Mouse (Mus musculus) embryonic facial prominence, embryonic 10.5 days (tissue): ENCODE results near the gene Olfr820. TPM values are rescaled to one million over a fixed set of nuclear protein-coding genes. Genes with fewer than 3 reads are reported as not detected.

ENCODE experiments used
- polyA plus RNA-seq: library from polyadenylated mRNA; unstranded; fragments of >200 nt; fragmentation: Nextera tagmentation; extraction: Ambion mirVana; gene quantifications from 2 replicates; pipeline ENCODE4 v1.2.1, GENCODE M21; 2016

Gene Olfr820
- polyA plus RNA-seq, 1 experiment from 2014 or later = not detected

Other genes with a start within 250 kb of the Olfr820 start
- not detected in 2 replicates for gene Olfr808, start 247.1 kb upstream of the Olfr820 start, polyA plus RNA-seq
- not detected in 2 replicates for gene Olfr809, start 238.0 kb upstream of the Olfr820 start, polyA plus RNA-seq
- not detected in 2 replicates for gene Olfr810, start 217.7 kb upstream of the Olfr820 start, polyA plus RNA-seq
- gene Olfr811, start 208.2 kb upstream of the Olfr820 start, polyA plus RNA-seq = not detected in 2 replicates
- not detected in 2 replicates for gene Olfr812, start 166.5 kb upstream of the Olfr820 start, polyA plus RNA-seq
- not detected in 2 replicates for gene Olfr813, start 157.3 kb upstream of the Olfr820 start, polyA plus RNA-seq
- not detected in 2 replicates for gene Olfr814, start 132.8 kb upstream of the Olfr820 start, polyA plus RNA-seq
- gene Olfr815, start 106.8 kb upstream of the Olfr820 start, polyA plus RNA-seq = not detected in 2 replicates
- gene Olfr816, start 97.0 kb upstream of the Olfr820 start, polyA plus RNA-seq = not detected in 2 replicates
- gene Olfr818, start 63.5 kb upstream of the Olfr820 start, polyA plus RNA-seq = not detected in 2 replicates
- gene Olfr819, start 45.4 kb upstream of the Olfr820 start, polyA plus RNA-seq = not detected in 2 replicates
- not detected in 2 replicates for gene Olfr247, start 36.5 kb upstream of the Olfr820 start, polyA plus RNA-seq
- gene Gm10310, start 27.6 kb upstream of the Olfr820 start, polyA plus RNA-seq = not detected in 2 replicates
- gene Olfr821, start 17.7 kb downstream of the Olfr820 start, polyA plus RNA-seq = not detected in 2 replicates
- gene Olfr822, start 58.6 kb downstream of the Olfr820 start, polyA plus RNA-seq = not detected in 2 replicates
- not detected in 2 replicates for gene Olfr823, start 102.8 kb downstream of the Olfr820 start, polyA plus RNA-seq
- gene Olfr824, start 117.4 kb downstream of the Olfr820 start, polyA plus RNA-seq = not detected in 2 replicates
- not detected in 2 replicates for gene Olfr825, start 154.1 kb downstream of the Olfr820 start, polyA plus RNA-seq
- gene Olfr826, start 171.6 kb downstream of the Olfr820 start, polyA plus RNA-seq = not detected in 2 replicates
- gene Olfr827, start 201.8 kb downstream of the Olfr820 start, polyA plus RNA-seq = not detected in 2 replicates